Mouse (Mus musculus) heart, embryonic 11.5 days (tissue): ENCODE data around the gene 2310011J03Rik. TPM values are rescaled to one million over a fixed set of nuclear protein-coding genes. Genes with fewer than 3 reads are reported as not detected.
A peak's percentile ranks its signal among the peaks of the same experiment; 100 is the strongest.

Experiments used
- ATAC-seq: fragments of 200-750 bp; cut with Nextera tagmentation; replicated peaks from 2 replicates; pipeline ENCODE4 v1.8.0; 2017; ENCODE audit warnings: moderate library complexity; ENCODE audit not compliant: insufficient number of reproducible peaks, low FRiP score, low TSS enrichment
- H3K27ac ChIP-seq: fragments of 300-500 bp; sonication (generic); 2 replicates; pipeline ENCODE4 v1.5.1; 2014; ENCODE audit warnings: mild to moderate bottlenecking, low read depth, low read length
- H3K27me3 ChIP-seq: fragments of 300-500 bp; sonication (generic); 2 replicates; pipeline ENCODE4 v1.6.1; 2014; ENCODE audit warnings: mild to moderate bottlenecking, low read length, mixed read lengths; ENCODE audit not compliant: control insufficient read depth, insufficient read depth
- H3K36me3 ChIP-seq: fragments of 300-500 bp; sonication (generic); 2 replicates; pipeline ENCODE4 v1.6.1; 2014; ENCODE audit warnings: mild to moderate bottlenecking, low read length, moderate library complexity, mixed read lengths; ENCODE audit not compliant: control insufficient read depth, insufficient read depth
- H3K4me1 ChIP-seq: fragments of 300-500 bp; sonication (generic); 2 replicates; pipeline ENCODE4 v1.6.1; 2014; ENCODE audit warnings: low read length; ENCODE audit not compliant: control insufficient read depth, insufficient read depth
- H3K4me2 ChIP-seq: fragments of 300-500 bp; sonication (generic); 2 replicates; pipeline ENCODE4 v1.6.1; 2014; ENCODE audit warnings: mild to moderate bottlenecking, moderate library complexity
- H3K4me3 ChIP-seq: fragments of 300-500 bp; sonication (generic); 2 replicates; pipeline ENCODE4 v1.5.1; 2014; ENCODE audit warnings: low read depth, low read length
- H3K9ac ChIP-seq: fragments of 300-500 bp; sonication (generic); 2 replicates; pipeline ENCODE4 v1.6.1; 2014; ENCODE audit warnings: mild to moderate bottlenecking, low read depth, low read length, moderate library complexity
- H3K9me3 ChIP-seq: fragments of 300-500 bp; sonication (generic); replicated peaks from 2 replicates; pipeline ENCODE4 v1.6.1; 2016; ENCODE audit warnings: low read length; ENCODE audit not compliant: control insufficient read depth
- WGBS: fragments of 180-500 bp; shearing (Covaris S2); extraction: QIAGEN DNeasy Blood & Tissue Kit; methylation state at CpG from one replicate; pipeline ENCODE4 v1.1.7; 2014; ENCODE audit not compliant: insufficient replicate concordance; 5-methylcytosine and 5-hydroxymethylcytosine counted together
- polyA plus RNA-seq: library from polyadenylated mRNA; unstranded; fragments of >200 nt; fragmentation: Nextera tagmentation; extraction: Ambion mirVana; gene quantifications from 2 replicates; pipeline ENCODE4 v1.2.1, GENCODE M21; 2014

Gene 2310011J03Rik
- polyA plus RNA-seq, 1 experiment from 2014 or later: 29.7 TPM

- H3K9ac ChIP-seq: peak overlapping the region; percentile 50; the same call in 1 of the 2 replicates
Measured at GRCm38 (mm10) chr10:80316359-80316781, 4.0 kb downstream of the 2310011J03Rik start.

GRCm38 (mm10) chr10:80315315-80315714, 5.0 kb downstream of the 2310011J03Rik start:
- peaks cover 5% of the 10 kb centered on the region; the same call in 1 of the 2 replicates for H3K36me3 ChIP-seq
- H3K9me3 ChIP-seq: no peaks in the 10 kb centered on the region
- H3K4me2 ChIP-seq: 0 out of 2 replicates have a peak overlapping the region, but pooled peaks have one; percentile 14
- ATAC-seq: no peak
- H3K27me3 ChIP-seq: peaks cover 77% of the 10 kb centered on the region
- no peak overlapping the region for H3K27ac ChIP-seq
- H3K4me3 ChIP-seq: no peak overlapping the region
- no peak overlapping the region for H3K9ac ChIP-seq
- WGBS: 44% methylated on average over 27 of the region's 27 CpGs
- H3K4me1 ChIP-seq: peaks cover 48% of the 10 kb centered on the region

More at GRCm38 (mm10) chr10:80316359-80316781, 4.0 kb downstream of the 2310011J03Rik start:
- Histone ChIP-seq H3K27ac (no peak overlapping the region), H3K4me2 (peak overlapping the region; percentile 40), H3K27me3 (peaks cover 66% of the 10 kb centered on the region), H3K36me3 (peaks cover 5% of the 10 kb centered on the region; the same call in 1 of the 2 replicates), H3K4me3 (peak overlapping the region; percentile 14; the same call in 1 of the 2 replicates), H3K9me3 (no peaks in the 10 kb centered on the region), H3K4me1 (peaks cover 48% of the 10 kb centered on the region)
- no peak for ATAC-seq
- WGBS: 17% methylated on average over 11 of the region's 11 CpGs

GRCm38 (mm10) chr10:80314494-80315001, 5.8 kb downstream of the 2310011J03Rik start:
- H3K27me3 ChIP-seq: peaks cover 82% of the 10 kb centered on the region
- 49% methylated on average over 15 of the region's 16 CpGs for WGBS
- H3K4me1 ChIP-seq: peaks cover 47% of the 10 kb centered on the region
- no peak overlapping the region for H3K27ac ChIP-seq
- H3K9ac ChIP-seq: no peak overlapping the region
- H3K4me2 ChIP-seq: no peak overlapping the region
- no peaks in the 10 kb centered on the region for H3K9me3 ChIP-seq
- no peak overlapping the region for H3K4me3 ChIP-seq
- H3K36me3 ChIP-seq: peaks cover 5% of the 10 kb centered on the region; the same call in 1 of the 2 replicates
- no peak for ATAC-seq

GRCm38 (mm10) chr10:80313627-80314201, 6.6 kb downstream of the 2310011J03Rik start:
- Histone ChIP-seq H3K9ac (0 out of 2 replicates have a peak overlapping the region, but pooled peaks have one; percentile 0), H3K9me3 (no peaks in the 10 kb centered on the region), H3K4me2 (no peak overlapping the region), H3K27me3 (peaks cover 90% of the 10 kb centered on the region), H3K4me1 (peaks cover 43% of the 10 kb centered on the region), H3K4me3 (no peak overlapping the region), H3K27ac (no peak overlapping the region), H3K36me3 (peaks cover 3% of the 10 kb centered on the region; the same call in 1 of the 2 replicates)
- 37% methylated on average over 20 of the region's 20 CpGs for WGBS
- no peak for ATAC-seq

GRCm38 (mm10) chr10:80312586-80313504, 7.5 kb downstream of the 2310011J03Rik start:
- H3K4me2 ChIP-seq: no peak overlapping the region
- no peaks in the 10 kb centered on the region for H3K9me3 ChIP-seq
- H3K27me3 ChIP-seq: peaks cover 90% of the 10 kb centered on the region
- 56% methylated on average over 54 of the region's 54 CpGs for WGBS
- H3K27ac ChIP-seq: no peak overlapping the region
- 0 out of 2 replicates have a peak, but pooled peaks cover 3% of the 10 kb centered on the region for H3K36me3 ChIP-seq
- H3K9ac ChIP-seq: no peak overlapping the region
- H3K4me3 ChIP-seq: no peak overlapping the region
- peaks cover 43% of the 10 kb centered on the region for H3K4me1 ChIP-seq
- no peak for ATAC-seq

GRCm38 (mm10) chr10:80311560-80311959, 8.8 kb downstream of the 2310011J03Rik start:
- Histone ChIP-seq H3K4me3 (no peak overlapping the region), H3K4me1 (peaks cover 32% of the 10 kb centered on the region), H3K27me3 (peaks cover 90% of the 10 kb centered on the region), H3K9me3 (no peaks in the 10 kb centered on the region), H3K9ac (no peak overlapping the region), H3K36me3 (no peaks in the 10 kb centered on the region), H3K4me2 (no peak overlapping the region), H3K27ac (no peak overlapping the region)
- WGBS: 65% methylated on average over 16 of the region's 16 CpGs
- ATAC-seq: no peak

- no peak; the same call in 1 of the 2 replicates for ATAC-seq
- Histone ChIP-seq H3K27ac (no peak overlapping the region), H3K4me2 (peak overlapping the region; percentile 30; the same call in 1 of the 2 replicates), H3K36me3 (no peaks in the 10 kb centered on the region), H3K27me3 (peaks cover 71% of the 10 kb centered on the region), H3K9me3 (no peaks in the 10 kb centered on the region), H3K4me3 (peak overlapping the region; percentile 2; the same call in 1 of the 2 replicates), H3K9ac (no peak overlapping the region), H3K4me1 (peaks cover 6% of the 10 kb centered on the region; the same call in 1 of the 2 replicates)
- 6% methylated on average over 25 of the region's 25 CpGs for WGBS
Measured at GRCm38 (mm10) chr10:80304862-80305261, 15.5 kb downstream of the 2310011J03Rik start.

GRCm38 (mm10) chr10:80304458-80304857, 15.9 kb downstream of the 2310011J03Rik start:
- Histone ChIP-seq H3K4me2 (peak overlapping the region; percentile 30; the same call in 1 of the 2 replicates), H3K27ac (no peak overlapping the region), H3K9me3 (no peaks in the 10 kb centered on the region), H3K36me3 (no peaks in the 10 kb centered on the region), H3K4me3 (peak overlapping the region; percentile 2; the same call in 1 of the 2 replicates), H3K27me3 (peaks cover 74% of the 10 kb centered on the region), H3K4me1 (peaks cover 6% of the 10 kb centered on the region; the same call in 1 of the 2 replicates), H3K9ac (no peak overlapping the region)
- no peak for ATAC-seq
- WGBS: 15% methylated on average over 12 of the region's 12 CpGs
